Mouse (Mus musculus) adrenal gland, adult 8-10 months (tissue): ENCODE results near the gene Ifit3b. TPM values are rescaled to one million over a fixed set of nuclear protein-coding genes. Genes with fewer than 3 reads are reported as not detected.
"Not testable (repeated sequence)": the region's sequence is repeated elsewhere in the genome, so short reads cannot be mapped to it uniquely, and the experiment has no call there.

Source experiments
- DNase-seq: peaks from one replicate; pipeline ENCODE4 v3.0.0; 2022
- total RNA-seq, 4 experiments: library from RNA; stranded (reverse); gene quantifications; 2 replicates each; pipeline ENCODE4 v1.2.4; 2022

The Ifit3b gene
- total RNA-seq, 4 experiments from 2014 or later, result 2.6 to 7.4 (median 5.4) TPM

DNA sequence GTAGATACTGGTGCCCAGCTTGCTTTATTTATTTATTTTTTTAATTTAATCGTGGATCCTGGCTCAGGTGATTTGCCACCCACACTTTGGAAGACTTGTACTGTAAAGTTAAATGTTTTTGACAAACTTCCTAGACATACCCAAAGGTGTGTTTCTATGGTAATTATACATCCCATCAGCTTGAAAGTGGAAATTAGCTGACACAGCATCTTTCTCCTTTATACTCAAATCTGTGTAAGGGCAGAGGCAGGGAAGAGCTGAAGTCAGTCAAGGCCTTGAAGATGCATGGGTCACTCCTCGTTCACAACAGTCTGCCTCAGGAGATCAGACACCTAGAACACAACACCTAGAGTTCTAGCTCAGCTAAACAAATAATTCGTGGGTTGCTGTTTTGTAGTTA lies 2.3 kb downstream of the Ifit3b start:
- not testable (repeated sequence) for DNase-seq

DNA sequence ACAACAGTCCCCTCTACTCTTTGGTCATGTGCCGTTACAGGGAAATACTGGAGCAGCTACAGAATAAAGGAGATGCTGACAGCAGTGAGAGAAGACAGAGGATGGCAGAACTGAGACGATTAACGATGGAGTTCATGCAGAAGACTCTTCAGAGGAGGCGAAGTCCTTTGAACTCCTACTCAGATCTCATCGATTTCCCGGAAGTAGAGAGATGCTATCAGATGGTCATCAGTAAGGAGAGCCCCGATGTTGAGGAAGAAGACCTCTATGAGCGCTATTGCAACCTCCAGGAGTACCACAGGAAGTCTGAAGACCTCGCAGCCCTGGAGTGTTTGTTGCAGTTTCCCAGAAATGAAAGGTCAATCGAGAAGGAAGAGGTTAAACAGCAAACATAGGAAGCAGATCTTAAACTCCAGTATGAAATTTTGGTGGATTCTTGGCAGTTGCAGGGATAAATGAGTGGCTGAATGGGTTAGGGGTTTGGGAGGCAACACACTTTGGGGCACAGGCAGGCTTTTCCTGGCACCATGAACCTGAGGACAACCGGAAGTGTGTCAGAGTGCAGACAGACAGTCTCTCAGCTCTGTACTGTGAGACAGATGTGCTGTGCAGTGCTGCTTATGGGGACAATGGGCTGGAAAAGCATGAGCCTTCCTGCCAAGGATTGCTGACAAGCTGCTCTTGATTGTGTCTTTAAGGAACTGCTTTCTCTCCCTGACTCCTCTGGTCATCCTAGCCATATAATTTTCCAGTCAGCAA lies 4.7 kb downstream of the Ifit3b start:
- not testable (repeated sequence) for DNase-seq

- DNase-seq, result no peak
These were observed 13.1 kb downstream of the Ifit3b start for GRCm38 (mm10) chr19:34620871-34621270.

- DNase-seq, result no peak
These were observed 16.0 kb downstream of the Ifit3b start for GRCm38 (mm10) chr19:34623781-34624180.

DNA sequence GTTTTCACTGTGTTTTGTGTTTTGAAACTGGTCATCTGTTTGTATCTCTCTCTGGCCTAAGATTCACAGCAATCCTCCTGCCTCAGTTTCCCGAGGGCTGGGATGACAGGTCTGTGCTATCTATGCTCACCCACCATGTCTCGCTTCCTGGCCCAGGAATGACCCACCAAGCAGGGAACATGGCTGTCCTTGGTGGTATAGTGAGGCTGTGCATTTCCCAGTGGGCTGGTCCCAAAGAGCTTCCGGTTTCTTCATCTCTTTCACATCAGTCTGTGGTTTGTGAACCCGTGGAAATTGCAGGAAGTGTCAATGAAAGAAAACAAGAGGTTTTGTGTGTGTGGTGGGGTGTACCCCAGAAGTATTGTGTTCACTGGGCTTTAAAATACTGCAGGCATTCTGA lies 16.9 kb downstream of the Ifit3b start:
- DNase-seq, result no peak

DNA sequence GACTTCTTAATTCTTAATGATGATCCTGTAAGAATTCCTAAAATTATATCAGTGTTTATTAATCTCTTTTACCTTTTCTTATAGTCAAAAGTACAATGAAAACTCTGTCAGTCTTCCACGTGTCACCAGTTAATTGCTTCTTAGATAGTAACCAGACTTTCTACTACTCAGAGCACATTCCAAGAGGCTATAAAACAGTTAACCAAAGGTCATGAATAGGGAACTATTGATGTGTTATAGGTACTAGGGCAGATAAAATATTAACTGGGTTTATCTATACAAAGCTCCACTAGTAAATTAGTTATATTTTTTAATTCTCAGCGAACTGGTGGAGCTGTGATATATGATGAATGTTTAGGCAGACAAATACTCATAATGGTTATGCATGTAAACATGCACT lies 19.7 kb downstream of the Ifit3b start:
- no peak for DNase-seq

GRCm38 (mm10) chr19:34631487-34631886 lies 23.7 kb downstream of the Ifit3b start:
- DNase-seq, result no peak

DNA sequence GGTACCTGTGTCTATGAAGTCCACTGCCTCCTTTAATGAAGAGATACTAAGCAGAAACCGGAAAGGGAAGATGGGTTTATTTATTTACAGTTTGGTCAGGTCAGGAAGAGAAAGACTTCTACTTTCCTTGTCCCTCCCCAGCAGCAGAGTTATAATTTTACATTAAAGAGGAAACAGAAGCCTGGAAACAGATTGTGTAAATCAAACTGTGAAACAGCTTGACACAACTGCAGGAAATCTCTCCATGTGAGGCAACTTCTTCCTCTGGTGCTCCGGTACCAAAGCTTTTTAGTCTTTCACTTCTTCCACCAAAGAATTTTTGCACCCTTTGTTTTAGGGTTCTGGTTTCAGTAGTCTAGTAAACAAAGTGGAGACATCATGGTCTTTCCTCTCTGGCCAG lies 25.7 kb downstream of the Ifit3b start:
- DNase-seq, result no peak

GRCm38 (mm10) chr19:34636933-34637557 lies 29.3 kb downstream of the Ifit3b start:
- DNase-seq, result peak; percentile 30

DNA sequence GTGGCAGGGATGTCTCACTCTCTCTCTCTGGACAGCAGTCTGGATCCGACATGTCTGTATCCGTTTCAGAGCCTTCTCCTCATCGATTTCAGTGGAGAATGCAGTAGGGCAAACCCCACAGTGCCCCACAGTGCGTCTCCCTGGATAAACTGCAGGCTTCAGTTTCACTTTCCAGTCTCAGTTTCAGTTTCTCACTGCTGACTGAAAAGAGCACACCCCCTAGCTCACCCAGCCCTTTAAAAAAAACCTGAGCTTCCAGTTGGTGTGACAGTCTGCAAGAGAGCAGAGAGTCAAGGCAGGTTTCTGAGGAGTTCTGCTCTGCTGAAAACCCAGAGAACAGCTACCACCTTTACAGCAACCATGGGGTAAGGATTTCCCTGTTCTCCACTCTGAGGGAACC lies 32.9 kb downstream of the Ifit3b start, which contains the start of the genes Ifit1bl2 and Ifit1:
Ifit1bl2 (minus strand) TSS at position 121 of the 400 bp plus-strand sequence.
Ifit1 (plus strand) TSS at position 249 of the 400 bp plus-strand sequence.
- DNase-seq, result no peak

DNA sequence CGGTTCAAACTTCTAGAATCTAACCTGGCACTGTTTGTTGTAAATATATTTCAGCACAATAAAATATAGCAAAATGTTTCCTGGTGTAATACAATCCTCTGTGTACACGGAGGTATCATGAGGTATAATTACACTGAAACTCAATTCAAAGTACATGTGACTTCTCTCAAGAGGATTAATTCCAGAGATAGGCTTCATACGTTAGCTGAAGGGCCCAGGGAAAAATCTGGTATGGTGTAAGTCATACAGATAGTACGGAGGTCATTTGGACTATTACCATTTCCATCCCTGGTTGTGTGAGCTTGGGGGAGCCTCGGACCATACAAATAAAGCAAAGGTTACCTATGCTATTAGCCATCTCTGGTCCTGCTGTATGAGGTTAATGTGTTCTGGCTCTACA lies 34.8 kb downstream of the Ifit3b start:
- DNase-seq, result no peak

DNA sequence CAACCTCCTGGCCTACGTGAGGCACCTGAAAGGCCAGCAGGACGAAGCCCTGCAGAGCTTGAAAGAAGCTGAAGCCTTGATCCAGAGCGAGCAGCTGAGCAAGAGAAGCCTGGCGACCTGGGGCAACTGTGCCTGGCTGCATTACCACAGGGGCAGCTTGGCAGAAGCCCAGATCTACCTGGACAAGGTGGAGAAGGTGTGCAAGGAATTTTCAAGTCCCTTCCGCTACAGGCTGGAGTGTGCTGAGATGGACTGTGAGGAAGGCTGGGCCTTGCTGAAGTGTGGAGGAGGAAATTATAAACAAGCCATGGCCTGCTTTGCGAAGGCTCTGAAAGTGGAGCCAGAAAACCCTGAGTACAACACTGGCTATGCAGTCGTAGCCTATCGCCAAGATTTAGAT lies 39.9 kb downstream of the Ifit3b start:
- DNase-seq, result not testable (repeated sequence)

GRCm38 (mm10) chr19:34650276-34650675 lies 42.5 kb downstream of the Ifit3b start:
- DNase-seq, result no peak

GRCm38 (mm10) chr19:34650997-34651396 lies 43.2 kb downstream of the Ifit3b start:
- no peak for DNase-seq

DNA sequence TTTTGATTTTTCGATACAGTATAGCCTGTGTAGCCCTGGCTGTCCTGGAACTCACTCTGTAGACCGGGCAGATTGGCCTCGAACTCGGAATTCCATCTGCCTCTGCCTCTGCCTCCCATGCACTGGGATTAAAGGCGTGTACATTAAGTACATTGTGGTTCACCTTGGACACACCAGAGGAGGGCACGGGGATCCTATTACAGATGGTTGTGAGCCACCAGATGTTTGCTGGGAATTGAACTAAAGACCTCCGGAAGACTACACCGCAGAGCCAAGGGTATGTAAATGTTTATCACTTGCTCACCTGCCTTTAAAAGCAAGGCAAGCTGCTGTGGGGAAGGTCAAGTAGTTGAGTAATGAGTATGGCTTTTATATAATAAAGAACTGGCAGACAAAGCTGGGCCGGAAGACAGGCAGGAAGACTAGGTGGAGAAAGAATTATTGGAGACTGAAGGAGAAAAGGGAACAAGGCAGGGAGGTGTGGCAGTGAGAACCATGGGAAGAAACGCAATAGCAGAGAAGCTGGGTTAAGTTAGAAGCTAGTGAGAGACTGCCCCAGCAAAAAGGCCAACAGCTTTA lies 47.5 kb downstream of the Ifit3b start:
- DNase-seq, result no peak

DNA sequence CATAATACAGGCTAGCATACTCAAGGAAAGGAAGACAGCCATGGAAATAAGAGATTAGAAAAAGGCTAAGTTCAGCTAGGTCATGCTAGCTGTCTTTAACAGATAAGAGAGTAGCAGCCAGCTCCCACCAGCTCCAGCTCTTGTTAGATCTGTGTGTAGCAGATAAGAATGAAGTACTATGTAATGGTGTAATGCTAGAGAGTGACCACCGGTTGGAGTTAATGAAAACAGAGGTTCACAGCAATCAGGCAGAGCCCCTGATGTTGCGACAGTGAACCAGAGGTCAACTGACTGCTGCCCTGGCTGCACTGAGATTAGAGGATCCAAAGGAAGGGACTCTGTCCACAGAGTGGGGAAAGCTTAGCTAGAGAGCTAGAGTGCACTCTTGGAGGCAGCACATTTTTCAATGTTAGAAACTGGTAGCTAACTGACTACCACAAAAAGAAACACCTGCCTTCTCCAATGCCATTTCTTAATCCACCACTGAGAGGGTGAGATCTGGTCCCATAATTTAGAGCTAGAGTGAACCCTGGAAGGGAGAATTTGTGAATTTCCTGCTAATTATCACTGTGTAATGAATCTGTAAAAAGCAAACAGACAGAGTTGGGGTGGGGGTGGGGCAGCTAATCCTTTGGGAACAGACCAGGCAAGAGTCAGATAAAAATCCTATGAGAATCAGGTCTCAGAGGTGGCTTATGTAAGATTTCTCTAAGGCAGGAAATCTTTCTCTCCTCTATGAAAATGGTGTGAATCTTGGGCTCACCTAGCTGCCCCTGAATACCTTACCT lies 48.9 kb downstream of the Ifit3b start:
- no peak for DNase-seq

DNA sequence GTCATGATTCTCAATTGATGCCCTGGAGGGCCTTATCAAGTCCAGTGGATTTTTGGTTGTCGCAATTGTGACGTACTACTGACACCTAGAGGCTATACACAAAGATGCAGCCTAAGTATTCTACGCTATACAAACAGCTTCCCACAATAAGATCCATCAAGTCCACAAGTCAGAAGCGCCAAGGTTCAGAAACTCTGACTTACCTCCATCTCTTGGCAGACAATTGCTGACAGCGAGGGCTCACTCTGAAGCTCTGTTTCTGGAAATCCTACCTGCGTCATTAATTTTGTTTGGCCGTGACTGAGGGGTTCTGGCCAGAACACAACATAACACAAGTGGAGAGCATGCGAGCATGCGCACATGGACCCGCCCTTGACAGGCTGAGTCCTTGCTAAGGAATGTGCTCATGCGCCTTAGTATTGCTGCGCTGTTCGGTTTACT lies 54.3 kb downstream of the Ifit3b start:
- peak; percentile 60 for DNase-seq

DNA sequence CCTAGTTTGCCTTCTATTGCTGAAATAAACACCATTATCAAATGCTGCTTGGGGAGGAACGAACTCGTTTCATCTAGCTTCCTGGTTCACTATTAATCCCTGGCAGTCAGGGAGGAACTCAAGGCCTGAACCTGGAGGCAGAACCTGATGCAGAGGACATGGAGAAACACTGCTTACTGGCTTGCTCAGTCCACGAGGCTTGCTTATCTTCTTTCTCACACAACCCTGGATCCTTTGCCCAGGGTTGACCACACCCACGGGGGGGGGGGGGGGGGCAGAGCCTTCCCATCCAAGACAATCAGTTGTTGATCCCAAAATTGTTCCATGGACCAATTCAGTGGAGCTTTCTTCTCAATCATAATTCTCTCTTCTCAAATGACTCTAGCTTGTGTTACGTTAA lies 55.0 kb downstream of the Ifit3b start:
- no peak for DNase-seq
